Mouse (Mus musculus) hindbrain, embryonic 16.5 days (tissue): Measurements from ENCODE around the gene Psg16. TPM values are rescaled to one million over a fixed set of nuclear protein-coding genes. Genes with fewer than 3 reads are reported as not detected.
A peak's percentile ranks its signal among the peaks of the same experiment; 100 is the strongest.

Source experiments
- ATAC-seq: fragments of 200-750 bp; cut with Nextera tagmentation; 2 replicates; pipeline ENCODE4 v1.8.0; 2017; ENCODE audit warnings: moderate TSS enrichment, moderate library complexity
- H3K27ac ChIP-seq: fragments of 300-500 bp; sonication (generic); 2 replicates; pipeline ENCODE4 v1.5.1; 2014; ENCODE audit warnings: low read depth, mild to moderate bottlenecking, control low read depth, low read length, moderate library complexity
- H3K27me3 ChIP-seq: fragments of 300-500 bp; sonication (generic); replicated peaks from 2 replicates; pipeline ENCODE4 v1.6.1; 2014; ENCODE audit warnings: low read length; ENCODE audit not compliant: control insufficient read depth, insufficient read depth
- H3K36me3 ChIP-seq: fragments of 300-500 bp; sonication (generic); 2 replicates; pipeline ENCODE4 v1.6.1; 2014; ENCODE audit warnings: mild to moderate bottlenecking, low read length, moderate library complexity, mixed read lengths; ENCODE audit not compliant: control insufficient read depth, insufficient read depth
- H3K4me1 ChIP-seq: fragments of 300-500 bp; sonication (generic); 2 replicates; pipeline ENCODE4 v1.6.1; 2014; ENCODE audit warnings: low read depth, low read length; ENCODE audit not compliant: control insufficient read depth, insufficient read depth
- H3K4me2 ChIP-seq: fragments of 300-500 bp; sonication (generic); 2 replicates; pipeline ENCODE4 v1.6.1; 2014; ENCODE audit warnings: mild to moderate bottlenecking, low read length, control low read depth, moderate library complexity
- H3K4me3 ChIP-seq: fragments of 300-500 bp; sonication (generic); 2 replicates; pipeline ENCODE4 v1.5.1; 2014; ENCODE audit warnings: mild to moderate bottlenecking, low read length, control low read depth, moderate library complexity
- H3K9ac ChIP-seq: fragments of 300-500 bp; sonication (generic); 2 replicates; pipeline ENCODE4 v1.6.1; 2014; ENCODE audit warnings: low read depth, mild to moderate bottlenecking, control low read depth, low read length, moderate library complexity
- H3K9me3 ChIP-seq: fragments of 300-500 bp; sonication (generic); 2 replicates; pipeline ENCODE4 v1.6.1; 2014; ENCODE audit warnings: mild to moderate bottlenecking, low read length, moderate library complexity; ENCODE audit not compliant: control insufficient read depth
- WGBS: fragments of 180-500 bp; shearing (Covaris S2); extraction: QIAGEN DNeasy Blood & Tissue Kit; methylation state at CpG from one replicate; pipeline ENCODE4 v1.1.7; 2014; 5-methylcytosine and 5-hydroxymethylcytosine counted together
- polyA plus RNA-seq: library from polyadenylated mRNA; unstranded; fragments of >200 nt; fragmentation: Nextera tagmentation; extraction: Ambion mirVana; gene quantifications from 2 replicates; pipeline ENCODE4 v1.2.1, GENCODE M21; 2015

The Psg16 gene
- polyA plus RNA-seq, 1 experiment from 2014 or later, result 5.6 TPM

- H3K27ac ChIP-seq, result no peak overlapping the region
- H3K4me3 ChIP-seq, result no peak overlapping the region
- H3K9me3 ChIP-seq, result no peaks in the 10 kb centered on the region
- no peaks in the 10 kb centered on the region; the same call in 1 of the 2 replicates for H3K27me3 ChIP-seq
- H3K4me2 ChIP-seq, result no peak overlapping the region
- H3K36me3 ChIP-seq, result no peaks in the 10 kb centered on the region
- no peak for ATAC-seq
- H3K9ac ChIP-seq, result no peak overlapping the region
- 89% methylated on average over 16 of the region's 16 CpGs for WGBS
- peaks cover 17% of the 10 kb centered on the region for H3K4me1 ChIP-seq
These were observed 19.4 kb upstream of the Psg16 start for GRCm38 (mm10) chr7:17054325-17054989.

GRCm38 (mm10) chr7:17055287-17055946, 18.4 kb upstream of the Psg16 start:
- ATAC-seq, result no peak
- H3K4me2 ChIP-seq, result peak overlapping the region; percentile 90
- peak overlapping the region; percentile 54 for H3K4me3 ChIP-seq
- H3K4me1 ChIP-seq, result peaks cover 18% of the 10 kb centered on the region
- no peak overlapping the region for H3K27ac ChIP-seq
- no peaks in the 10 kb centered on the region for H3K9me3 ChIP-seq
- no peaks in the 10 kb centered on the region for H3K36me3 ChIP-seq
- H3K27me3 ChIP-seq, result no peaks in the 10 kb centered on the region; the same call in 1 of the 2 replicates
- peak overlapping the region; percentile 74 for H3K9ac ChIP-seq
- 88% methylated on average over 4 of the region's 4 CpGs for WGBS

DNA sequence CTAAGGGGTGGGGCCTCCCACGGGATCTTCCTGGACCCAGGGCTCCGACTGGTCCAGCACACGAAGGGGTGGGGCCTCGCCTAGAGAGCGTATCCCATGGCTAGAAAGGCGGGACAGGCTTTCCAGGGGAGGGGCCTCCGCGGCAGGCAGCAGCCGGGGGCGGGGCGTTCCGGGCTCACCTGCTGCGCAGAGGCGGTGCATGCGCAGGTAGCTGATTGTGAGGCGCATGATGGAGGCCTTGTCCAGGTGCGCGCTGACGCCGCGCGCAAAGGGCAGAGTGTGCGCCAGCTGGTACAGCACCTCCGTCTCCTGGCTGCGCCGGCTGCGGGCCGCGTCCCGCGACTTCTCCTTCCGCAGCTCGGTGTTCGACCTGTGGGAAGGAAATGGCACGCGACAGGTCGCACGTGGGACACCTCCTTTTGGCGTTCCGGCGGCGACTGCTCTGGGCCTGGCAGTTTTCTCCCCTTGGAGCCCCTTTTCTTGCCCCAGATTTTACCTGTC, 17.7 kb upstream of the Psg16 start:
- Histone ChIP-seq H3K4me2 (peak overlapping the region; percentile 90), H3K9ac (peak overlapping the region; percentile 74), H3K36me3 (no peaks in the 10 kb centered on the region), H3K4me1 (peaks cover 18% of the 10 kb centered on the region), H3K9me3 (no peaks in the 10 kb centered on the region), H3K27me3 (peaks cover 2% of the 10 kb centered on the region; the same call in 1 of the 2 replicates), H3K4me3 (peak overlapping the region; percentile 54), H3K27ac (peak overlapping the region; percentile 81)
- WGBS, result under 1% methylated on average over 31 of the region's 42 CpGs
- ATAC-seq, result peak; percentile 90

GRCm38 (mm10) chr7:17056601-17057523, 17.0 kb upstream of the Psg16 start:
- H3K27ac ChIP-seq, result peak overlapping the region; percentile 81
- H3K4me2 ChIP-seq, result peak overlapping the region; percentile 90
- WGBS, result 36% methylated on average over 14 of the region's 14 CpGs
- peaks cover 3% of the 10 kb centered on the region; the same call in 1 of the 2 replicates for H3K27me3 ChIP-seq
- H3K4me3 ChIP-seq, result peak overlapping the region; percentile 54
- peak; percentile 15 for ATAC-seq
- peak overlapping the region; percentile 74 for H3K9ac ChIP-seq
- no peaks in the 10 kb centered on the region for H3K9me3 ChIP-seq
- no peaks in the 10 kb centered on the region for H3K36me3 ChIP-seq
- peaks cover 18% of the 10 kb centered on the region for H3K4me1 ChIP-seq

DNA sequence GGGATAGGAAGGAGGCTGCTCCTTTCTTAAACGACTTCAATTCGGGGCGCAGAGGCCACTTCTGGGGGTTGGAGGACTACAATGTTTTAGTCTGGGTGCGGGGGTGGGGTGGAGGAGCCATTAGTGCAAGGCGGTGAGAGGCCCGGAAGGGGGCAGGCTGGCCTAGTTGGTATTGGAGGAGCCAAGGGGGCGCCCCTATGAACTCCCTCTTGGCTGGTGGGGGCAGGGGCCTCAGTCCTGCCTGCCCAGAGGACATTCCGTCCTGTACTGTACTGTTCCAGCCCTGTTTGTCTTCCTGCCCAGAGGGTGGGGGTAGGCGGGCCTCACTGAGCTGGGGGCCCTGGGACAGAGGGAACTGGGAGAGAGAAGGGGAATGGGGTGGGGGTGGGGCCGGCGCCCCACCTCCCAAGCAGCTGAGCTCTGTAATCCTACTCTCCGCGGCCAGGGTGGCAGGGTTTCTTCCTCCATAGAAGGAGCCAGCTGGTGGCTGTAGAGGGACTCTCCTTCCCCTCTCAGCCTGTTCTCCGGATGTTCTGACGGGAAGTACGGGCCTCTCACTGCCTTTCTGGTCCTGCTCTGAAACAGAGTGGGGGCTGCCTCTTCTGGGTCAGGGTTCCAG, 15.7 kb upstream of the Psg16 start:
- peak; percentile 40 for ATAC-seq
- H3K9me3 ChIP-seq, result no peaks in the 10 kb centered on the region
- H3K4me2 ChIP-seq, result peak overlapping the region; percentile 23
- H3K27ac ChIP-seq, result peak overlapping the region; percentile 85
- no peak overlapping the region for H3K4me3 ChIP-seq
- peaks cover 3% of the 10 kb centered on the region; the same call in 1 of the 2 replicates for H3K27me3 ChIP-seq
- no peaks in the 10 kb centered on the region for H3K36me3 ChIP-seq
- 8% methylated on average over 15 of the region's 16 CpGs for WGBS
- peaks cover 22% of the 10 kb centered on the region for H3K4me1 ChIP-seq
- peak overlapping the region; percentile 45; the same call in 1 of the 2 replicates for H3K9ac ChIP-seq

- no peak for ATAC-seq
These were observed 14.9 kb upstream of the Psg16 start for GRCm38 (mm10) chr7:17058816-17059462.

DNA sequence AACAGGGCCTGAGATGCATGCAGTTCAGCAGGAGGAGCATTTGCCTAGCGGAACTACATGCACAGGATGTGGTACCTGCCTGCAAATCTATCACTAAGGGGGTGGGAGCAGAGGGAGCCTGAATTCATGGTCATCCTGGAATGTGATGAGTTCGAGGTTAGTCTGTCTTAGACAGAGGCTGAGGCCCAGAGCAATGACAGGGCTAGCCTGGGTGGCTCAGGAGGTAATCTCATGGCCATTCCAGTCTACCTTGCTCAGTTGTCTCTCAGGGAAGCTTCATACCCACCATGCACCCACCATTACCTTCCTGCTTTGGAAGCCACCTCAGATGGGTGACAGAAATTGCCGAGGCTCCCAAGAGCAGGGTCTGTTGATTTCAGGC, 14.4 kb upstream of the Psg16 start:
- ATAC-seq, result no peak
- Histone ChIP-seq H3K4me1 (peaks cover 22% of the 10 kb centered on the region), H3K27me3 (peaks cover 3% of the 10 kb centered on the region; the same call in 1 of the 2 replicates), H3K4me2 (peak overlapping the region; percentile 4; the same call in 1 of the 2 replicates), H3K36me3 (no peaks in the 10 kb centered on the region), H3K27ac (peak overlapping the region; percentile 85), H3K9ac (no peak overlapping the region), H3K9me3 (no peaks in the 10 kb centered on the region), H3K4me3 (no peak overlapping the region)
- 73% methylated on average over 3 of the region's 3 CpGs for WGBS

More at GRCm38 (mm10) chr7:17058816-17059462, 14.9 kb upstream of the Psg16 start:
- Histone ChIP-seq H3K27me3 (peaks cover 3% of the 10 kb centered on the region; the same call in 1 of the 2 replicates), H3K27ac (peak overlapping the region; percentile 85), H3K4me2 (no peak overlapping the region; the same call in none of the 2 replicates), H3K36me3 (no peaks in the 10 kb centered on the region), H3K9ac (peak overlapping the region; percentile 45; the same call in 1 of the 2 replicates), H3K4me3 (no peak overlapping the region), H3K4me1 (peaks cover 22% of the 10 kb centered on the region), H3K9me3 (no peaks in the 10 kb centered on the region)
- WGBS, result 44% methylated on average over 8 of the region's 8 CpGs
